Mouse (Mus musculus) midbrain, embryonic 15.5 days (tissue): ENCODE measurements around the gene Gm20662. TPM values are rescaled to one million over a fixed set of nuclear protein-coding genes. Genes with fewer than 3 reads are reported as not detected.

Experiments
- ATAC-seq: fragments of 200-750 bp; cut with Nextera tagmentation; replicated peaks from 2 replicates; pipeline ENCODE4 v1.8.0; 2017; ENCODE audit warnings: moderate TSS enrichment
- H3K27ac ChIP-seq: fragments of 300-500 bp; sonication (generic); 2 replicates; pipeline ENCODE4 v1.5.1; 2015; ENCODE audit warnings: mild to moderate bottlenecking, inconsistent platforms
- H3K27me3 ChIP-seq: fragments of 300-500 bp; sonication (generic); replicated peaks from 2 replicates; pipeline ENCODE4 v1.6.1; 2015; ENCODE audit warnings: inconsistent platforms
- H3K36me3 ChIP-seq: fragments of 300-500 bp; sonication (generic); replicated peaks from 2 replicates; pipeline ENCODE4 v1.6.1; 2015; ENCODE audit warnings: inconsistent platforms
- H3K4me1 ChIP-seq: fragments of 300-500 bp; sonication (generic); 2 replicates; pipeline ENCODE4 v1.6.1; 2015; ENCODE audit warnings: inconsistent platforms
- H3K4me2 ChIP-seq: fragments of 300-500 bp; sonication (generic); 2 replicates; pipeline ENCODE4 v1.6.1; 2015; ENCODE audit warnings: inconsistent platforms, mild to moderate bottlenecking, moderate library complexity
- H3K4me3 ChIP-seq: fragments of 300-500 bp; sonication (generic); 2 replicates; pipeline ENCODE4 v1.5.1; 2015; ENCODE audit warnings: mild to moderate bottlenecking, inconsistent platforms
- H3K9ac ChIP-seq: fragments of 300-500 bp; sonication (generic); 2 replicates; pipeline ENCODE4 v1.6.1; 2015; ENCODE audit warnings: mild to moderate bottlenecking, inconsistent platforms
- H3K9me3 ChIP-seq: fragments of 300-500 bp; sonication (generic); 2 replicates; pipeline ENCODE4 v1.6.1; 2016; ENCODE audit warnings: inconsistent platforms
- WGBS: fragments of 180-500 bp; shearing (Covaris S2); methylation state at CpG from one replicate; pipeline ENCODE4 v1.1.7; 2015; ENCODE audit warnings: mixed read lengths; 5-methylcytosine and 5-hydroxymethylcytosine counted together
- polyA plus RNA-seq: library from polyadenylated mRNA; unstranded; fragments of >200 nt; fragmentation: Nextera tagmentation; extraction: Ambion mirVana; gene quantifications from 2 replicates; pipeline ENCODE4 v1.2.1, GENCODE M21; 2015

The Gm20662 gene
- polyA plus RNA-seq, 1 experiment from 2014 or later = 0.50 TPM

- ATAC-seq = no peak
- Histone ChIP-seq H3K4me1 (peaks cover 28% of the 10 kb centered on the region), H3K9me3 (no peaks in the 10 kb centered on the region), H3K4me2 (no peak overlapping the region), H3K9ac (no peak overlapping the region), H3K36me3 (no peaks in the 10 kb centered on the region), H3K27me3 (no peaks in the 10 kb centered on the region), H3K4me3 (no peak overlapping the region), H3K27ac (no peak overlapping the region)
- WGBS = 90% methylated on average over 9 of the region's 9 CpGs
Measured at GRCm38 (mm10) chr9:107962916-107963315, 33.2 kb upstream of the Gm20662 start.

- no peak; the same call in 1 of the 2 replicates for ATAC-seq
- no peaks in the 10 kb centered on the region for H3K27me3 ChIP-seq
- no peaks in the 10 kb centered on the region for H3K9me3 ChIP-seq
- no peak overlapping the region for H3K4me3 ChIP-seq
- 25% methylated on average over 5 of the region's 5 CpGs for WGBS
- no peaks in the 10 kb centered on the region for H3K36me3 ChIP-seq
- no peak overlapping the region for H3K9ac ChIP-seq
- H3K4me1 ChIP-seq = peaks cover 28% of the 10 kb centered on the region
- no peak overlapping the region for H3K4me2 ChIP-seq
- H3K27ac ChIP-seq = no peak overlapping the region
Measured at GRCm38 (mm10) chr9:107963700-107964099, 32.4 kb upstream of the Gm20662 start.

DNA sequence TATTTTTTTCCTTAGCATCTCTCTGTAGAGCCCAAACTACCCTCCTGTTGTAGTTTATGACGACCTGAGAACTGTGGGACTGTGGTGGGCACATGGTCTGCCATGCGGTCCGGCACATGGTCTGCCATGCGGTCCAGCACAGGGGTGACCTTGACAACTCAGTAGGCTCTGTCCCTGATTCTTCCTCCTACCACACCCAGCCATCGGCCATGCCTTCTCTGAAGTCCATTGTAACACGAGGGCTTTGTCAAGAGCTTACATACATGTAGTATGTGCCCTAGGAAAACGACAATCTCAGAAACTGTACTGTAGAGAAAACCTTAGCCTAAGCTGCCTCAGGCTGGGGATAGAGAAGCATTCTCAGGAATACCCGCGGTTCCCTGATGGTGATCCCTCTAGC is 31.5 kb upstream of the Gm20662 start:
- H3K4me2 ChIP-seq = no peak overlapping the region
- H3K4me3 ChIP-seq = no peak overlapping the region
- no peaks in the 10 kb centered on the region for H3K27me3 ChIP-seq
- peaks cover 28% of the 10 kb centered on the region for H3K4me1 ChIP-seq
- H3K36me3 ChIP-seq = no peaks in the 10 kb centered on the region
- no peaks in the 10 kb centered on the region for H3K9me3 ChIP-seq
- H3K27ac ChIP-seq = no peak overlapping the region
- H3K9ac ChIP-seq = no peak overlapping the region
- ATAC-seq = no peak
- whole genome bisulfite sequencing = 95% methylated on average over 9 of the region's 9 CpGs

DNA sequence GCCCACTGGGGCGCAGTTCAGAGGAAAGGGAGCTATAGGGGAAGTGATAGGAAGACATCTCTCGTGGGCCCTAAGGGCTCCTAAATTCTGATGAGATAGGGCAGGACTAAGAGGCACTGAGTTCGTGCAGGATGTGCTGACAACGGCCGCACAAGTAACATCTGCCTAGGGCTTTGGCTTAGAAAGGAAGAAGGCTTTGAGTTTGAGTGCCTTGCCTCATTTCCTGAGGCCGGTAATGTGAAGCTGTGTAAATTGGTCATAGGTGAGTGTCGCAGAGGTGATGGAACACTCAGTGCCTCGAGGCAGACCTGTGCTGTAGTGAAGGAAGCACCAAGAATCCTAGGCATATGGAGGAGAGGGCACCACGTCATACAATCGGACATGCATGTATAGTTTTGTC is 29.5 kb upstream of the Gm20662 start:
- H3K9me3 ChIP-seq = no peaks in the 10 kb centered on the region
- no peak overlapping the region for H3K9ac ChIP-seq
- WGBS = 90% methylated on average over 10 of the region's 10 CpGs
- no peak for ATAC-seq
- H3K4me1 ChIP-seq = peaks cover 9% of the 10 kb centered on the region
- no peaks in the 10 kb centered on the region for H3K27me3 ChIP-seq
- no peaks in the 10 kb centered on the region for H3K36me3 ChIP-seq
- H3K4me3 ChIP-seq = no peak overlapping the region
- no peak overlapping the region for H3K4me2 ChIP-seq
- H3K27ac ChIP-seq = no peak overlapping the region

GRCm38 (mm10) chr9:107967437-107967836 is 28.7 kb upstream of the Gm20662 start:
- H3K27ac ChIP-seq = no peak overlapping the region
- WGBS = 83% methylated on average over 6 of the region's 6 CpGs
- no peak for ATAC-seq
- H3K4me2 ChIP-seq = no peak overlapping the region
- no peak overlapping the region for H3K4me3 ChIP-seq
- H3K36me3 ChIP-seq = no peaks in the 10 kb centered on the region
- no peak overlapping the region for H3K9ac ChIP-seq
- H3K4me1 ChIP-seq = peaks cover under 1% of the 10 kb centered on the region
- H3K27me3 ChIP-seq = no peaks in the 10 kb centered on the region
- H3K9me3 ChIP-seq = no peaks in the 10 kb centered on the region

DNA sequence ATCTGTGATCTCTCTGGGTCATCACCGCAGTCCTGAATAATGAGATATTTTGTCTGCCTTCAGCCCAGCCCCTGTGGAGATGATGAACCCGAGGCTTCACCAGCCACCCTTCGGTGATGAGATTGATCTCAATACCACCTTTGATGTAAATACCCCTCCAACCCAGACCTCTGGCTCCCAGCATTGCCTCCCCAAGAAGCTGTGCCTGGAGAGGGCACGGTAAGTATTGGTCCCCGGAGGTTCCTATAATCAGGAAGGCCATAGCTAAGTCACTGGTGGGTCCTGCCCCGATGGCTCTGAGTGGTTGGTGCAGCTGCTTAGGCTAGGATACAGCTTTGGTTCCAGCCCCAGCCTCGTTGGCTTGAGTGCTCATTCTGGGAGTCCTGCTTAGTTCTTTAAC is 27.6 kb upstream of the Gm20662 start:
- H3K9me3 ChIP-seq = no peaks in the 10 kb centered on the region
- no peak for ATAC-seq
- no peaks in the 10 kb centered on the region for H3K4me1 ChIP-seq
- H3K9ac ChIP-seq = no peak overlapping the region
- no peaks in the 10 kb centered on the region for H3K36me3 ChIP-seq
- no peak overlapping the region for H3K27ac ChIP-seq
- H3K4me3 ChIP-seq = no peak overlapping the region
- H3K27me3 ChIP-seq = no peaks in the 10 kb centered on the region
- 92% methylated on average over 7 of the region's 7 CpGs for WGBS
- H3K4me2 ChIP-seq = no peak overlapping the region

GRCm38 (mm10) chr9:107970311-107970710 is 25.8 kb upstream of the Gm20662 start:
- H3K4me1 ChIP-seq = no peaks in the 10 kb centered on the region
- no peak overlapping the region for H3K4me2 ChIP-seq
- ATAC-seq = no peak
- no peaks in the 10 kb centered on the region for H3K9me3 ChIP-seq
- no peaks in the 10 kb centered on the region for H3K27me3 ChIP-seq
- no peak overlapping the region for H3K9ac ChIP-seq
- H3K4me3 ChIP-seq = no peak overlapping the region
- no peak overlapping the region for H3K27ac ChIP-seq
- no peaks in the 10 kb centered on the region for H3K36me3 ChIP-seq
- WGBS = 91% methylated on average over 5 of the region's 5 CpGs

- no peak overlapping the region for H3K4me3 ChIP-seq
- H3K4me2 ChIP-seq = no peak overlapping the region
- no peaks in the 10 kb centered on the region for H3K9me3 ChIP-seq
- no peaks in the 10 kb centered on the region for H3K27me3 ChIP-seq
- ATAC-seq = no peak
- no peak overlapping the region for H3K27ac ChIP-seq
- H3K36me3 ChIP-seq = no peaks in the 10 kb centered on the region
- H3K9ac ChIP-seq = no peak overlapping the region
- WGBS = 91% methylated on average over 8 of the region's 8 CpGs
- no peaks in the 10 kb centered on the region for H3K4me1 ChIP-seq
Measured at GRCm38 (mm10) chr9:107971690-107972541, 24.2 kb upstream of the Gm20662 start.

GRCm38 (mm10) chr9:107974491-107975171 is 21.5 kb upstream of the Gm20662 start:
- Histone ChIP-seq H3K27ac (no peak overlapping the region), H3K4me2 (no peak overlapping the region), H3K9ac (no peak overlapping the region), H3K27me3 (no peaks in the 10 kb centered on the region), H3K4me3 (no peak overlapping the region), H3K9me3 (no peaks in the 10 kb centered on the region), H3K4me1 (no peaks in the 10 kb centered on the region), H3K36me3 (no peaks in the 10 kb centered on the region)
- ATAC-seq = no peak
- 87% methylated on average over 10 of the region's 10 CpGs for WGBS

DNA sequence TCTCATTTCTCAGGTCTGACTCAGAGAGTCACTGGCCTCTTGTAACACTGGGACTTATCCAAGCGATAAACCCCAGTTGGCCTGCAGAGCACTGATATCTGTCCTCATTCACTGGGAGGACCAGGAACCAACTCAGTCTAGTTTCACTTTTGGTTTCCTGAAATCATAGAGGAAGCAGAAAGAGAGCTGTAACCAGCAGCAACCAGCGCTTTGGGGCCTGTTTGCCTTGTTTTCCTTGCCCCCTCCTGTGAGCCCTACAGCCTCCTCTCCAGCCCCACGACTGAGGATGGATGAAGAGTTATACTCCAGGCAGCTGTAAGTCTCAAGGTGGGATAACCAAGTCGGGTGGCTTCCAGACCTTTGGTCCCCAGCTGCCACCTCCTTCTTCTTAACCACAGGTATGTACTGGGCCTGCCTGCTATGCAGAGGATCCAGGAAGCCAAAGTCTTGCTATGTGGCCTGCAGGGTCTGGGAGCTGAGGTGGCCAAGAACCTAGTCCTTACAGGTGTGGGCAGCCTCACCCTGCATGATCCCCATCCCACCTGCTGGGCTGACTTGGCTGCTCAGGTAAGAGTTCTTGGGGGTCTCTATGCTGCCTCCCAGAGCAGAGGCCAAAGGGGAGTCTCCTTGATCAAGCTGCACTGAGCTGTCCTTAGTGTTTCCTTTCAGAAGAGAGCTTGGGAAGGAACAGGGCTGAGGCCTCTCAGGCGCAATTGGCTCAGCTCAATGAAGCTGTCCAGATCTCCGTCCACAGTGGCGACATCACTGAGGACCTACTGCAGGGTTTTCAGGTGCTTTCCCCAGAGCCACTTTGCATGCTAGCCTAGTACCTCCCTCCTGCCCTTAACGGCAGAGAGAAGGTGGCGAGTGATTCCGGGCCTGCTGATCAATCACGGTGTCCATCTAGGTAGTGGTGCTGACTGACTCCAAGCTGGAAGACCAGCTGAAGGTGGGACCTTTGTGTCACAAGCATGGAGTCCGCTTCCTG is 20.5 kb upstream of the Gm20662 start, which contains the start of gene Uba7:
Gene Uba7 (plus strand): TSS at position 107 of the 988 bp plus-strand sequence.
- no peak for ATAC-seq
- Histone ChIP-seq H3K36me3 (no peaks in the 10 kb centered on the region), H3K4me2 (no peak within 1 kb of the TSS), H3K27ac (no peak within 1 kb of the TSS), H3K4me1 (no peaks in the 10 kb centered on the region), H3K9me3 (no peaks in the 10 kb centered on the region), H3K9ac (no peak within 1 kb of the TSS), H3K4me3 (no peak within 1 kb of the TSS), H3K27me3 (no peaks in the 10 kb centered on the region)
- 73% methylated on average over 12 of the region's 12 CpGs for WGBS

DNA sequence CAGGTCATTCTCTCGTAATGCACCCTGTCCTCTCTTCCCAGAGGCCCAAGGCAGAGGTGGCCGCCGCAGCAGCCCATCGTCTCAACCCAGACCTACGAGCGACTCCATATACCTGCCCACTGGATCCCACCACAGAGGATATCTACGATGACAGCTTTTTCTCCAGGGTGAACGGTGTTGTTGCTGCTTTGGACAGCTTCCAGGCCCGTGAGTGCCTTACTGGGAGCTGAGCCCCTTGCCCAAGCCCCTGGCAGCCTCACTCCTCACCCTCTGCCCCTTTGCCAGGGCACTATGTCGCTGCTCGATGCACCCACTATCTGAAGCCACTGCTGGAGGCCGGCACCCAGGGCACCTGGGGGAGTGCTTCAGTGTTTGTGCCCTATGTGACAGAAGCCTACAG is 17.3 kb upstream of the Gm20662 start:
- H3K4me1 ChIP-seq = 0 out of 2 replicates have a peak, but pooled peaks cover 4% of the 10 kb centered on the region
- no peaks in the 10 kb centered on the region for H3K9me3 ChIP-seq
- H3K27ac ChIP-seq = no peak overlapping the region
- no peak overlapping the region for H3K4me2 ChIP-seq
- no peaks in the 10 kb centered on the region for H3K36me3 ChIP-seq
- no peak overlapping the region for H3K4me3 ChIP-seq
- no peaks in the 10 kb centered on the region; the same call in none of the 2 replicates for H3K27me3 ChIP-seq
- 90% methylated on average over 12 of the region's 12 CpGs for WGBS
- ATAC-seq = no peak
- no peak overlapping the region for H3K9ac ChIP-seq
